Mouse (Mus musculus): Measurements from ENCODE around the gene Adgrg3. TPM values are rescaled to one million over a fixed set of nuclear protein-coding genes. Genes with fewer than 3 reads are reported as not detected.

Gene Adgrg3
- polyA plus RNA-seq, 1 experiment, result 0.18 TPM

GRCm38 (mm10) chr8:95044811-95045210, 27.3 kb downstream of the Adgrg3 start:
- no peak for TF ChIP-seq GATA1 (IDR thresholded peaks at IDR 0.05; ENCODE audit: low read length)

- TF ChIP-seq GATA1 (IDR thresholded peaks at IDR 0.05; ENCODE audit: low read length), result no peak
Measured at GRCm38 (mm10) chr8:95046982-95047381, 29.5 kb downstream of the Adgrg3 start.

GRCm38 (mm10) chr8:95047884-95048680, 30.6 kb downstream of the Adgrg3 start:
- TF ChIP-seq GATA1 (IDR thresholded peaks at IDR 0.05; ENCODE audit: low read length), result no peak

- TF ChIP-seq GATA1 (IDR thresholded peaks at IDR 0.05; ENCODE audit: low read length), result no peak
Measured at GRCm38 (mm10) chr8:95049636-95050035, 32.1 kb downstream of the Adgrg3 start.

GRCm38 (mm10) chr8:95054438-95054837, 36.9 kb downstream of the Adgrg3 start:
- no peak for TF ChIP-seq GATA1 (IDR thresholded peaks at IDR 0.05; ENCODE audit: low read length)

GRCm38 (mm10) chr8:95054927-95055510, 37.5 kb downstream of the Adgrg3 start, which contains the start of gene Drc7:
TSS of gene Drc7 (plus strand) at chr8:95055103.
- TF ChIP-seq GATA1 (IDR thresholded peaks at IDR 0.05; ENCODE audit: low read length), result no peak

GRCm38 (mm10) chr8:95056414-95056813, 38.9 kb downstream of the Adgrg3 start:
- TF ChIP-seq GATA1 (IDR thresholded peaks at IDR 0.05; ENCODE audit: low read length), result no peak

GRCm38 (mm10) chr8:95058661-95059060, 41.2 kb downstream of the Adgrg3 start:
- TF ChIP-seq GATA1 (IDR thresholded peaks at IDR 0.05; ENCODE audit: low read length), result no peak

GRCm38 (mm10) chr8:95059812-95060533, 42.5 kb downstream of the Adgrg3 start:
- no peak for TF ChIP-seq GATA1 (IDR thresholded peaks at IDR 0.05; ENCODE audit: low read length)

- no peak for TF ChIP-seq GATA1 (IDR thresholded peaks at IDR 0.05; ENCODE audit: low read length)
Measured at GRCm38 (mm10) chr8:95064531-95064930, 47.0 kb downstream of the Adgrg3 start.

GRCm38 (mm10) chr8:95067582-95067981, 50.1 kb downstream of the Adgrg3 start:
- no peak for TF ChIP-seq GATA1 (IDR thresholded peaks at IDR 0.05; ENCODE audit: low read length)

- TF ChIP-seq GATA1 (IDR thresholded peaks at IDR 0.05; ENCODE audit: low read length), result no peak
Measured at GRCm38 (mm10) chr8:95075504-95075903, 58.0 kb downstream of the Adgrg3 start.

GRCm38 (mm10) chr8:95076151-95076550, 58.7 kb downstream of the Adgrg3 start:
- no peak for TF ChIP-seq GATA1 (IDR thresholded peaks at IDR 0.05; ENCODE audit: low read length)

- TF ChIP-seq GATA1 (IDR thresholded peaks at IDR 0.05; ENCODE audit: low read length), result no peak
Measured at GRCm38 (mm10) chr8:95078055-95078454, 60.6 kb downstream of the Adgrg3 start.

GRCm38 (mm10) chr8:95079305-95079704, 61.8 kb downstream of the Adgrg3 start:
- no peak for TF ChIP-seq GATA1 (IDR thresholded peaks at IDR 0.05; ENCODE audit: low read length)

All from G1E-ER4 (cell line).